Mouse (Mus musculus) right cerebral cortex, adult 2 months (tissue): ENCODE measurements around the gene Tmem45b.

Experiments
- DNase-seq, 2 experiments: peaks; one replicate each; pipeline ENCODE4 v3.0.0; 2021 to 2022; ENCODE audit warnings: low spot score in 2 of 2

The Tmem45b gene

DNA sequence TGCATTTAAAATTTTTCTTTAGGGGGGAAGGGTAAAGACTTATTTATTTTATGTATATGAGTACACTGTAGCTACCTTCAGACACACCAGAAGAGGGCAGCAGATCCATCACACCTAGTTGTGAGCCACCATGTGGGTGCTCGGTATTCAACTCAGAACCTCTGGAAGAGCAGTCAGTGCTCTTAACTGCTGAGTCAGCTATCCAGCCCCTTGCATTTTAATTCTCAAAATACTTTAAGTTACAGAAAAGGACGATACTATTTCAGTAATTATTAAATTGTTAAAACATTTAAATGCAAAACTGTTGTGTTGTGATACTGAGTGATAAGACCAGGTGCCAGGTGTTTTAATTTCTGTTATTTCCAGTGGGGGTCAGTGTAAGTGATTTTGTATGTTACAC is 60.0 kb downstream of the Tmem45b start:
- DNase-seq = no peak

DNA sequence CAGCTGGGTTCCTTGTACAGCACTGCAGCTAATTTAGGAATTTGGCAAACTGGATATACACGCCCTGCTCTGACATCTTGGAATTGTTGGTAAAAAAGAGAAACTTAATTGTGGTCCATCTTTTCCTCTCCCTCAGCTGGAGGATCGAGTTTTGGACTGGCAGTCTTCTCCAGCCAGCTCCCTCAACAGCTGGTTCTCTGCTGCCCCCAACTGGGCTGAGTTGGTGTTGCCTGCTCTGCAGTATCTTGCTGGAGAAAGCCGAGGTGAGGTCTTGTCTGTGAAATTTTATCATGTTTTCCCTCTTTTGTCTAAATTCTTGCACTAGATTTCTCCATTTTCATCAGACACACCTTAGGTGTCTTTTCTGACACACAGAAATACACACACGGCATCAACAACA is 63.8 kb downstream of the Tmem45b start:
- DNase-seq = peak; percentile 65 to 83

- no peak for DNase-seq
Observed at GRCm38 (mm10) chr9:31387206-31387605, 77.1 kb downstream of the Tmem45b start.

DNA sequence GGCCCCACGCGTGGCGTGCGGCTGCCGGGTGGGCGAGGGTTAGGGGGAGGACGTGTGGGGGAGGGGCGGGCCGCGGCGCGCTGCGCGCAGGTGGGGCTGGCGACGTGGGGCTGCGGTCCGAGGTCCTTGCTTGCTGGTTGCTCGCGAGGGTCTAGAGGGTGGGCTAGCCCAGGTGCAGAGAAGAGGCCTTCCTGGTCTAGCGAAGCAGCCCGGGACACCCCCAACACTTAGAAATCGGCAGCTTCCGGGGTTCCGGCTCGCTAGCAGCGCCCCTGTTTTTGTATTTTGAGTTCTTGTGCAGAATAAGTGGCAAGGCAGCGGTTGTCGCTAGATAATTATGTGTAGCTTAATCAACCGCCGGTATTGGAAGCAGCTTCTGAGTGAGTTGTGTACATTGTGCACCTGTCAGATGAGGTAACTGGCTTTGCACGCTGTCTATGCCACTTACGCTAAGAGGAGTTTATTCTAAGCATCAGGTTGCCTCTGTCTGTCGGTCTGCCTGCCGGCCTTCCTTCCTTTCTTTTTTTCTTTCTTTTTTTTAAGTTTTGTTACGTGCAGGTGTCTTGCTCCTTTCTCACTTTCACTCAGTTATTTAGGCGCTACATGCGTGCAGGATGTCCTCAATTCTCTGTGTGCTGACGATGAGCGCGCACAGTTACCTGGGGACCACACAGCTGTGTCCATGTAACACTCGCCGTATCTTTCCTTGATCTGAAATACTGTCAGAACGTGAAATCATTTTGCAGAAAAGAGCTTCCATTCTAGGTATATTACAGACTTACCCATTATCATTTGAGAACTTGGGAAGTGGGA is 77.7 kb downstream of the Tmem45b start:
- peak in 1 of 2 experiments; percentile 31 for DNase-seq

GRCm38 (mm10) chr9:31385947-31386354 is 78.3 kb downstream of the Tmem45b start, which contains the start of gene Nfrkb:
TSS of gene Nfrkb (plus strand) at chr9:31386192.
- peak; percentile 91 to 94 for DNase-seq

DNA sequence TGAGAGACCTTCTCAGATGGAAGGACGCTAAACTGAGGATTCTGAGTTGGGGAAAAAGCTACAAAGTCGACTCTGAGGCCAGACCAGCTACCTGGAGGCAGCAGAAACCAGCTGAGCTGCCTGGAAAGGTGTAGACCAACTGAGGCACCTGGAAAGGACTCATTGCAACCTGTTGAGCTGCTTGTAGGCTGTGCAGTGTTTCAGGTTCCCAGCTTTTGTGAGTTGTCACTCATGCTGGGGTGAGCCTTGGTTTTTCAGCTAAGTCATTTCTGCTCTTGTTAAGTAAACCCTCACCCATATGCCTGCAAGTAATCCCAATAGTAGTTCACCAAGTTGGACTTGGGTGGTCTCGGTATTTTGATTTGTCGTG is 78.8 kb downstream of the Tmem45b start:
- DNase-seq = peak in 1 of 2 experiments; percentile 8

- DNase-seq = peak in 1 of 2 experiments; percentile 9
Observed at GRCm38 (mm10) chr9:31384786-31385499, 79.3 kb downstream of the Tmem45b start.

GRCm38 (mm10) chr9:31376661-31377060 is 87.6 kb downstream of the Tmem45b start:
- DNase-seq = no peak
